Mouse (Mus musculus) liver, embryonic 14 days (tissue): ENCODE measurements around the gene Cfap97d2. TPM values are rescaled to one million over a fixed set of nuclear protein-coding genes. Genes with fewer than 3 reads are reported as not detected.

Experiments
- polyA plus RNA-seq: library from polyadenylated mRNA; depleted of rRNA; stranded (reverse); fragments of >200 nt; gene quantifications from 2 replicates; pipeline ENCODE4 v1.2.3, GENCODE M21; 2012; rRNA removed

Gene Cfap97d2
- polyA plus RNA-seq: 0.05 and 0.07 TPM in 2 replicates

GRCm38 (mm10) chr8:13705668-13706067, at the start of gene Cfap97d2:
Gene Cfap97d2, plus strand, starts transcription at chr8:13705889.

GRCm38 (mm10) chr8:13677413-13677883, 28.2 kb upstream of the Cfap97d2 start, which contains the start of gene Rasa3:
Gene Rasa3, minus strand, starts transcription at chr8:13677603.

GRCm38 (mm10) chr8:13756982-13757804, 51.5 kb downstream of the Cfap97d2 start, which contains the start of gene Cdc16:
Gene Cdc16, plus strand, starts transcription at chr8:13757676.

GRCm38 (mm10) chr8:13785250-13785763, 79.6 kb downstream of the Cfap97d2 start, which contains the start of gene Upf3a:
Gene Upf3a, plus strand, starts transcription at chr8:13785615.

Other genes starting within 250 kb of the Cfap97d2 start
- gene Gas6, start 211.4 kb upstream of the Cfap97d2 start, polyA plus RNA-seq: 2.8 and 2.9 TPM in 2 replicates
- 0.01 TPM in 1 of 2 replicates, not detected in the other for gene 1700029H14Rik, start 143.4 kb upstream of the Cfap97d2 start, polyA plus RNA-seq
- 10.8 and 11.9 TPM in 2 replicates for gene Rasa3, start 28.3 kb upstream of the Cfap97d2 start, polyA plus RNA-seq
- gene Cdc16, start 51.8 kb downstream of the Cfap97d2 start, polyA plus RNA-seq: 31.0 and 33.6 TPM in 2 replicates
- gene Upf3a, start 79.7 kb downstream of the Cfap97d2 start, polyA plus RNA-seq: 9.1 and 10.0 TPM in 2 replicates
- not detected in 2 replicates for gene AF366264, start 132.5 kb downstream of the Cfap97d2 start, polyA plus RNA-seq
- gene Champ1, start 163.8 kb downstream of the Cfap97d2 start, polyA plus RNA-seq: 7.6 and 8.4 TPM in 2 replicates
- gene Coprs, start 184.4 kb downstream of the Cfap97d2 start, polyA plus RNA-seq: 3.2 and 3.5 TPM in 2 replicates